Mouse (Mus musculus): ENCODE results near the gene Wwc2. TPM values are rescaled to one million over a fixed set of nuclear protein-coding genes. Genes with fewer than 3 reads are reported as not detected.

The Wwc2 gene
- polyA plus RNA-seq, 1 experiment = 6.4 TPM

- no peak for TF ChIP-seq GATA1 (IDR thresholded peaks at IDR 0.05; ENCODE audit: low read length)
These were observed 6.0 kb upstream of the Wwc2 start for GRCm38 (mm10) chr8:47996712-47997111.

DNA sequence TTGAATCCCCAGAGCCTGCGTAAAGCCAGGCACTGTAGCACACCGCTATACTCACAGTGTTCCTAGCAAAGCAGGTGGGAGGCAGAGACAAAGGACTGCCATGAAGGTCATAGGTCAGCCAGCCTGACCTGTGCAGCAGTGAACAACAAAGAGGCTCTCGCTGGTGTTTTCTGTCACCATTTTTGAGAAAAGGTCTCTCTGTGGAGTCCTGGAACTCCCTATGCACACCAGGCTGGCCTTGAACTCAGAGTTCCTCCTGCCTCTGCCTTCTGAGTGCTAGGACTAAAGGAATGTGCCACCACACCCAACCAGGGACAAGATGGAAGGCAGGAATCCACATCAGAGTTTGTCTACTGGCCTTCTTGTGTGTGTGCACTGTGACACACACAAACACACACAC lies 5.4 kb upstream of the Wwc2 start:
- no peak for TF ChIP-seq GATA1 (IDR thresholded peaks at IDR 0.05; ENCODE audit: low read length)

DNA sequence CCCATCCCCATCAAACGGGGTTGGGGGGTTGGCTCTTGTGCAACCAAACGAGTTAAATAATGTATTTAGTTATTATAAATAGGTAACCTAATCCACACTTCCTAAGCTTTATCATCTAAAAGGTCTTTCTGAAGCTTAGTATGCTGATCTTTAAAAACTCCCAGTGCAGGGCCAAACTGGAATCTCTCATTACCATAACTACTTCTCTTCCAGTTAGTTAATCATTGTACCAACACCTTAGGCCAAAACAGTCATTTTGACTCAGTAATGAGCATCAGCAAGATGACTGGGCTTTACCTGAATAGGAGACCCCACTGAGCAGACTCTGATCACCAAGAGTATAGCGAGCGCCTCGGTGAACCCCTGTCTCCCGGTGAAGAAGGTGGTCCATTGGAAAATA lies 4.7 kb upstream of the Wwc2 start:
- no peak for TF ChIP-seq GATA1 (IDR thresholded peaks at IDR 0.05; ENCODE audit: low read length)

DNA sequence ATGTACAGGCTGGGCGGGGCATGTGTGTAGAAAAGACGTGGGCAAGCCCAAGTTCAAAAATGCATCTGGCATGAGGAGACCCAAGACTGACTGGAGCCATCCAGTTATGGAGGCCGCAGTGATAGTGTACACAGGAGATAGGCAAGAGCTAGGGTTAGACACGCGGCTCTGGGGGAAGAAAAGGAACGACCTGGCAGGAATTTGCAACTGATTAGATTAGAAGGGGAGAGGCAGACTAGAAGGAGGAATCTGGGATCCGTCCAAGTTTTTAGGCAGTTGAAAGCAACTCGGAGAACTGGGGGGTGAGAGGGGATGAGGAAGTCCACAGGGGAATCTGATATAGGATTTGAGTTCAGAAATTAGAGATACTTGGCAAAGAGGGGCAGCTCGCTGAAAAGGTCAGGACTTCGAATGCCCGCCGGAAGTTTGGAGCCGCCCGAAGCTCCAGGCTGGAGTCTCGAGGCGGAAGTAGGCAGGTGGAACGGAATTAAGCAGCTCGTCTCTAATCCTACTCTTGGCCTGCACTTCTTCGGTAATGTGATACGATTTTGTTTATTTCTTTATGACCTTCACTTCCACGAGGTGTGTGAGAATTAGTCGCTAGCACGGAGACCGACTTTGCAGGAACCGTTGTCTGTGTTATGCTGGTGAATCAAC lies 4.0 kb upstream of the Wwc2 start:
- no peak for TF ChIP-seq GATA1 (IDR thresholded peaks at IDR 0.05; ENCODE audit: low read length)

GRCm38 (mm10) chr8:47990386-47990772 lies 345 bp downstream of the Wwc2 start:
- TF ChIP-seq GATA1 (IDR thresholded peaks at IDR 0.05; ENCODE audit: low read length) = no peak

DNA sequence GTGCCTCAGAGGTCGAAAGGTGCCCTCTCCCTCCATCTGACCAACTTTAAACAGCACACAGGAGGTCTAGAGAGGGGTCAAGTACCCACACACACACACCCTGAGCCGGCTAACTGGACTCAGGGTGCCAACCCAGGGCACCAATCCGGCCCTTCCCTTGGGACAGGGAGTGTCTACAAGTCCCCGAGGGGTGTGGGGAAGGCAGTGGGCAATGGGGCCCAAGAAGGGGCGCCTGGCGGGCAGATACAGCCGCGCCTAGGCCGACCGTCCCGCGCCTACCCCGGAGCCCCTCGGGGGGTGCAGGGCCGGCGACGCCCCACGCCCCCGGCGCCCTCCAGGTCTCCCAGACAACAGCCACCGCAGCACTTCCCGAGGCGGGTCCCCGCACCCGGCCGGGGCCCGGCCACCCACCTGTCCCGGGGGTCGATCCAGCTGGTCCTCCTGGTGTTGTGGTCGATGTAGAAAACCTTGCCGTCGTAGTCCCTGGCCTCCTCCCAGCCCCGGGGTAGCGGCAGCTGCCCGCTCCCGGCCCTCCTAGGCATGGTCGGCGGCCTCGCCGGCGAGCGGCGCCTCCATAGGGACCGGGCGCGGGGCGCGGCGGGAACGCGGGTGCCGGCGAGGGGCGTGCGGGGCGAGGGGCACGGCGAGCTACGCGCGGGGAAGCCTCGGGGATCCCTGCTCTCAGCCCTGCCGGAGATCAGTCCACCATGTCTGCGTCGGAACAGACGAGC lies 904 bp downstream of the Wwc2 start:
- TF ChIP-seq GATA1 (IDR thresholded peaks at IDR 0.05; ENCODE audit: low read length) = no peak

DNA sequence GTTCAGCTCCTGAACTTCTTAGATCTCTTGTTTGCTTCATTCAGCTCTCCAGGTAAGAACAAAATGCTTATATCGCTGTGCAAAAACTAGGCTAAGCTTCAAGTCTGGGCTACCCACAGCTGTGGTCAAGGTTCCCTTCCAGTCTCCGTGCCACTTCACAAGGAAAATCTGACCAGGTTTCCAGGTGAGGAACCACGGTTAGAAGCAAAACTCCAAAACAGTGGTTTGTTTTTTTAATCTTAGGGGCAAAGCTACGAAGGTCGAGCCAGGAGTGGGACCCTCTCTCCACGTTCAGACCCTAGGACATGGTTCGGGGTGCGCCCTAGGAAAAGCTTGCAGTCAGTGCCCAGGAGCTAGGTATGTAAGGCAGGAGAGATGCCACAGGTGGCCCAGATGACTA lies 1.5 kb downstream of the Wwc2 start:
- no peak for TF ChIP-seq GATA1 (IDR thresholded peaks at IDR 0.05; ENCODE audit: low read length)

- TF ChIP-seq GATA1 (IDR thresholded peaks at IDR 0.05; ENCODE audit: low read length) = no peak
These were observed 2.6 kb downstream of the Wwc2 start for GRCm38 (mm10) chr8:47988111-47988510.

DNA sequence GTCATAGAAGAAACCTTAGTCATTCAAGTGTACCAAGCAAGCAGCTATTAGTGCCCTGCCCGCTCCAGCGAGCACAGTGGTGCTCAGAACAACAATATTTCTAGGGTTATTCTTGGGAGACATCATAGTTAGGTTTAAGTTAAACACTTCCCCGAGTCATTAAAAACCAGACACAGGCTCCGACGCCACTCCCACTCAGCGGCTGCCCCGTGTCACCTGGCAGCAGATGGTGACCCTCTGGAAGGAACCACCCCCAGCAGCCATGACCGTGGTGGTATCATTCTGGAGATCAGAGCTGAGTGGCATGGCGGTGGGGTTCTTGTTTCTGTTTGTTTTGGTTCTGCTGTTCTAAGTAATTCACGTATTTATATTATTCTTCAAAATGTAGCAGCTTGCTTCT lies 5.1 kb downstream of the Wwc2 start:
- TF ChIP-seq GATA1 (IDR thresholded peaks at IDR 0.05; ENCODE audit: low read length) = no peak

DNA sequence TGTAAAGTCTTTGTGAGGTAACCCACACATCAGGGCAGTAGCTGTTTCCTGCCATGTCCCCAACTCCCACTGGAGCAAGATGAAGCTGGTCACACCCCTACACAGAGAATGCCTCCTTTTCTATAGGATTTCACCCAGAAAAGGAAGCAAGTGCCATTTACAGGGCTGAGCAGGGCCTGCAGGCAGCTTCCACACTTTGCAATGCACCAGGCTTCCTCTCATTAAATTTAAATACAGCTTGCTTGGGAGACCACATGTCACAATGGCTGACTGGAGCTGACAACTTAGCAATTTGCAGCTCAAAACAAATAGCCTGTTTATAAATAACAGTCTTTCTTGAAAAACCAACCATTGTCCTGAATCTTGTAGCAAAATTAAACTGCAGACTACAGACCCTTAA lies 5.5 kb downstream of the Wwc2 start:
- no peak for TF ChIP-seq GATA1 (IDR thresholded peaks at IDR 0.05; ENCODE audit: low read length)

GRCm38 (mm10) chr8:47981075-47981474 lies 9.6 kb downstream of the Wwc2 start:
- no peak for TF ChIP-seq GATA1 (IDR thresholded peaks at IDR 0.05; ENCODE audit: low read length)

- no peak for TF ChIP-seq GATA1 (IDR thresholded peaks at IDR 0.05; ENCODE audit: low read length)
These were observed 10.8 kb downstream of the Wwc2 start for GRCm38 (mm10) chr8:47979876-47980275.

- TF ChIP-seq GATA1 (IDR thresholded peaks at IDR 0.05; ENCODE audit: low read length) = no peak
These were observed 12.0 kb downstream of the Wwc2 start for GRCm38 (mm10) chr8:47978755-47979154.

GRCm38 (mm10) chr8:47974963-47975314 lies 15.8 kb downstream of the Wwc2 start:
- no peak for TF ChIP-seq GATA1 (IDR thresholded peaks at IDR 0.05; ENCODE audit: low read length)

DNA sequence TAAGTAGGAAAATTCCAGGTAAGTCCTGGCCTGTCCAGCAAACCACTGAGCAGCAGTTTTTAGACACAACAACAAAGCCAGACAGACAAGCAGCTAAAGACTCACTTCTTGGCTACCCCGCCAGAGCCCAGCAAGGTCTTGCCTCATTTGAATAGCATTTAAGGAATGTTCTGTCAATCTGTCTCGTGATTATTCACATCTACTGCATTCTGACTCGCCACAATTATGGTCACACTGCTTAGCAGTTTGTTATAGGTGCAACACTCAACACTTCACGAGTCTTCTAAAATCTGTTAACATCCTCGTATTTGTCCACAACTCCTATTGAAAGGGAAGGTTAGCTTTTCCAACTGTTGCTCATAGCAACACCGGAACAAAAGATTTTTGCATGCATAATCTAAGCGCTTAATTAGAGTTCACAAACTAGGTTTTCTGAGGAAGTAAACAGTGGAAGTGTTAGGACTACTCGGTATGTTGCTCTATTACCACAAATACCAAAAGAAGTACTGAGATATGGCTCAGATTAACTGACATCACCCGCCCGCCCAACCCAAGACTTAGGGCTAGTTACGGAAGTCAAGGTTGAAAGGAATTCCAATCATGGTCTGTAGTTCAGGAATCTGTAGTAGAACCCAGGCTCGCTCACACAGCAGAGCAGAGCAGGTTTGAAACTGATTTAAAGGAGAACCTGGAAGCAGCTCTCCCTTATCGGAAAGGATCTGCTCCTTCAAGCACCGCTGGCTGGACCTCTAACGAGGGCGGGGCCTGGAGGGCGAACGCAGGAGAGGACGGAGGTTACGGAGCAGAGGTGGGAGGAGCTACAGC lies 16.4 kb downstream of the Wwc2 start:
- no peak for TF ChIP-seq GATA1 (IDR thresholded peaks at IDR 0.05; ENCODE audit: low read length)

GRCm38 (mm10) chr8:47971121-47971520 lies 19.6 kb downstream of the Wwc2 start:
- TF ChIP-seq GATA1 (IDR thresholded peaks at IDR 0.05; ENCODE audit: low read length) = no peak
